ENCODE assay signal across 10 mouse cellular contexts in the genomic region with DNA sequence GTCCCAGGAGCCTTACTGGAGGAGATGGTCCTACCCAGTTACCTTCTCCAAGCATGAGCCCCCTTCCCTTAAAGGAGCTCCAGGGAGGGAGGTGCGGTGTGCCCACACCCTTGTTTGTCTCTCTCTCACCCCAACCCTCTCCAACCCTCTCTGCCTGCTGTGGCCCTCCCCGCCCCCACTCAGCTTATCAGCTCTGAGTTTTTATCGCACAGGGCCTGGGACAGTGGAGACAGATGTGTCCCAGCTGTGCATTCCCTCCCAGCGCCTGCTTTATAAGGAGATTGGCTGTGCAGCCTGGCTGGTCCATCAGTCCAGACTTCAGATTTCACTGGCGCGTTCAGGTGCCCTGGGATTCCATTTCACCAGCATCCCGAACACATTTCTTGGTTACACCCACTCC.
DNase-seq lines count a peak whose midpoint lies in the region; ATAC-seq and TF ChIP-seq lines count a peak whose summit lies in the region.
"Had no signal": no experiment of that assay in that cellular context is flagged by ENCODE, and none has a peak within 500 bp of the region (broad histone marks: within the 10 kb centered on the region; RNA-seq: fewer than 3 reads in every experiment).

No protein-coding gene starts in this region.

- H3K9ac ChIP-seq in heart, embryonic 14.5 days (ENCODE audit: low read length), result peak overlapping the region; percentile 21; the same call in 1 of the 2 replicates
- H3K9ac ChIP-seq in limb, embryonic 15.5 days, result no peak overlapping the region
- H3K9ac ChIP-seq in hindbrain, embryonic 11.5 days (ENCODE audit: low read depth, low read length), result no peak overlapping the region

- TF ChIP-seq CTCF in small intestine, adult 2 months (IDR thresholded peaks at IDR 0.05; ENCODE audit: extremely low read depth, insufficient read length, insufficient replicate concordance, low read depth, low read length), result no peak

- H3K27me3 ChIP-seq in heart, embryonic 14.5 days (ENCODE audit: control insufficient read depth, insufficient read depth, low read length), result no peaks in the 10 kb centered on the region
- H3K27me3 ChIP-seq in limb, embryonic 15.5 days, result no peaks in the 10 kb centered on the region
- H3K27me3 ChIP-seq in small intestine, adult 2 months (ENCODE audit: control insufficient read depth, insufficient read depth, low read length), result no peaks in the 10 kb centered on the region
- H3K27me3 ChIP-seq in hindbrain, embryonic 11.5 days (ENCODE audit: control insufficient read depth, insufficient read depth, low read length), result no peaks in the 10 kb centered on the region

- peaks cover 20% of the 10 kb centered on the region for H3K36me3 ChIP-seq in heart, embryonic 14.5 days (ENCODE audit: control insufficient read depth, insufficient read depth, low read length)
- H3K36me3 ChIP-seq in limb, embryonic 15.5 days, result no peaks in the 10 kb centered on the region
- no peaks in the 10 kb centered on the region for H3K36me3 ChIP-seq in small intestine, adult 2 months (ENCODE audit: control insufficient read depth, insufficient read depth, low read length)
- H3K36me3 ChIP-seq in hindbrain, embryonic 11.5 days (ENCODE audit: control insufficient read depth, insufficient read depth, low read length), result no peaks in the 10 kb centered on the region
- H3K36me3 ChIP-seq: midbrain, embryonic 10.5 days had no signal

- H3K4me3 ChIP-seq in heart, embryonic 14.5 days (ENCODE audit: control insufficient read depth in 1 of 2, insufficient read depth in 1 of 2, low read depth in 1 of 2, low read length in 2 of 2), result no peak overlapping the region
- no peak overlapping the region for H3K4me3 ChIP-seq in limb, embryonic 15.5 days
- no peak overlapping the region for H3K4me3 ChIP-seq in small intestine, adult 2 months (ENCODE audit: low read depth, low read length)
- no peak overlapping the region for H3K4me3 ChIP-seq in hindbrain, embryonic 11.5 days (ENCODE audit: low read depth, low read length)
- H3K4me3 ChIP-seq: midbrain, embryonic 10.5 days had no signal

- H3K9me3 ChIP-seq in heart, embryonic 14.5 days (ENCODE audit: control insufficient read depth, low read length), result no peaks in the 10 kb centered on the region
- no peaks in the 10 kb centered on the region for H3K9me3 ChIP-seq in limb, embryonic 15.5 days
- no peaks in the 10 kb centered on the region for H3K9me3 ChIP-seq in hindbrain, embryonic 11.5 days (ENCODE audit: control insufficient read depth, low read length)
- H3K9me3 ChIP-seq: midbrain, embryonic 10.5 days had no signal

- TF ChIP-seq POLR2A in small intestine, adult 2 months (IDR thresholded peaks at IDR 0.05; ENCODE audit: low read depth, low read length), result no peak

- peak overlapping the region; percentile 29 to 79 for H3K27ac ChIP-seq in heart, embryonic 14.5 days (replicated peaks in 1 of 2; ENCODE audit: control insufficient read depth in 1 of 2, insufficient read depth in 1 of 2, low read depth in 2 of 2, low read length in 2 of 2)
- peak overlapping the region; percentile 61 for H3K27ac ChIP-seq in limb, embryonic 15.5 days
- peak overlapping the region; percentile 50 for H3K27ac ChIP-seq in small intestine, adult 2 months (ENCODE audit: insufficient read depth, low read depth, low read length)
- H3K27ac ChIP-seq in hindbrain, embryonic 11.5 days (ENCODE audit: low read depth, low read length), result no peak overlapping the region

- ATAC-seq in heart, embryonic 14.5 days (ENCODE audit: insufficient number of reproducible peaks, insufficient read depth, low FRiP score, low read depth), result peak; percentile 48; the same call in 1 of the 2 replicates
- 0 out of 2 replicates have a peak, but pooled peaks have one; percentile 31 for ATAC-seq in limb, embryonic 15.5 days (ENCODE audit: insufficient number of reproducible peaks, low FRiP score, low TSS enrichment, low read depth)
- ATAC-seq in hindbrain, embryonic 11.5 days (ENCODE audit: low FRiP score), result no peak

- DNase-seq in spleen, postnatal 36 days (ENCODE audit: low spot score in 2 of 2), result peak; percentile 32 to 38
- DNase-seq in spleen, adult 12 weeks (ENCODE audit: low spot score), result no peak
- no peak for DNase-seq in left cerebral cortex, postnatal 36 days (ENCODE audit: low spot score in 2 of 2)
- DNase-seq in hindbrain, embryonic 11.5 days (ENCODE audit: low spot score), result no peak
- no peak for DNase-seq in cerebellum, postnatal 4 days (ENCODE audit: low spot score in 2 of 2)
- DNase-seq: retina, postnatal 1 day had no signal

- 9% methylated on average over 7 of the region's 7 CpGs for WGBS in heart, embryonic 14.5 days
- WGBS in limb, embryonic 15.5 days, result 50% methylated on average over 7 of the region's 7 CpGs
- WGBS in small intestine, adult 2 months, result 26% methylated on average over 7 of the region's 7 CpGs
- WGBS in hindbrain, embryonic 11.5 days, result 71% methylated on average over 7 of the region's 7 CpGs

- peak overlapping the region; percentile 33 for H3K4me2 ChIP-seq in heart, embryonic 14.5 days (ENCODE audit: low read length)
- H3K4me2 ChIP-seq in limb, embryonic 15.5 days, result no peak overlapping the region
- H3K4me2 ChIP-seq in hindbrain, embryonic 11.5 days (replicated peaks; ENCODE audit: low read depth, low read length), result no peak overlapping the region

- H3K4me1 ChIP-seq in heart, embryonic 14.5 days (ENCODE audit: control insufficient read depth in 2 of 2, insufficient read depth in 2 of 2, low read length in 2 of 2), result peaks cover 36 to 65% of the 10 kb centered on the region in 2 experiments
- H3K4me1 ChIP-seq in limb, embryonic 15.5 days, result peaks cover 31% of the 10 kb centered on the region
- peaks cover 23% of the 10 kb centered on the region for H3K4me1 ChIP-seq in small intestine, adult 2 months (ENCODE audit: control insufficient read depth, insufficient read depth, insufficient read length, low read length)
- no peaks in the 10 kb centered on the region for H3K4me1 ChIP-seq in hindbrain, embryonic 11.5 days (replicated peaks; ENCODE audit: control insufficient read depth, insufficient read depth, low read length)

- intact Hi-C loops in left cerebral cortex, postnatal 36 days (cut with DNase I), result no loop called here

Comparison
In these comparisons a context has a peak if more than half of its experiments do, and no peak if none do; other contexts are left out.
1. DNase-seq: peak in spleen, postnatal 36 days (2 of 2); none in spleen, adult 12 weeks (single experiment), left cerebral cortex, postnatal 36 days (0 of 2), hindbrain, embryonic 11.5 days (single experiment) and cerebellum, postnatal 4 days (0 of 2).